Mouse (Mus musculus) frontal cortex, postnatal 14 days (tissue): ENCODE measurements around the gene A530064D06Rik.
"Not testable (repeated sequence)": the region's sequence is repeated elsewhere in the genome, so short reads cannot be mapped to it uniquely, and the experiment has no call there.

ENCODE experiments used
- DNase-seq, 2 experiments: peaks; one replicate each; pipeline ENCODE4 v3.0.0; 2022; ENCODE audit warnings: low spot score in 2 of 2

Gene A530064D06Rik

DNA sequence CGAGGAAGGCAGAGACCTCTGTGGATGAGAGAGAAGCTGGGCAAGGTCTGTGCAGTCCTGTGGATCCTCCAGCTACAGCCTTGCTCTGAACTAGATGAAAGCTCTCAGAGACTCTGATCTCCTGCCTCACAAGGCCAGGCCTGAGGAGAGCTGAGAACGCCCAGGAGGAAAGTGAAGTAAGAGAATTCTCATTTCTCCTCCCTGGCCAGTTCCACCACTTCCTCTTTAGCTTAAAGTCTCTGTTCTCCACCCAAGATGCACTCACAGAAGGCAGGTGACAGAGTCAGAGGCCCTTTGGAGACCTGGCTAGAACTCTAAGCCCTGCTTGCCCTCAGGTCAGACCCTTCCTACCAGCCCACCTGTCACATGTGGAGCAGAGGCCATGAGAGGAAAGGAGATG is at the start of gene A530064D06Rik:
Gene A530064D06Rik, minus strand, starts transcription at position 173 of the 400 bp plus-strand sequence.
- not testable (repeated sequence) for DNase-seq

DNA sequence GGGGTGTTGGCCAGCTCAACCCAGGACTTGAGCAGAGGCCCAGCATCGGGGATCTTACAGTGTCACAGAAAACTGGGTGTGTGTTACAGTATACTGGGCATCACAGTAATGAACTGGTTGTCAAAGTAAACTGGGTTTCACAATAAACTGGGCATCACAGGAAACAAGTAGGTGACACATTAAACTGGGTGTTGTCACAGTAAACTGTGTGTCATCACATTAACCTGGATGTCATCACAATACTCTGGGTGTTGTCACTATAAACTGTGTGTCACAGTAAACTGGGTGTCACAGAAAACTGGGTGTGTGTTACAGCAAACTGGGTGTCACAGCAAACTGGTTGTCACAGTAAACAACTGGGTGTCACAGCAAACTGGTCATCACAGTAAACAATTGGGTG is 48.4 kb upstream of the A530064D06Rik start:
- DNase-seq = no peak

DNA sequence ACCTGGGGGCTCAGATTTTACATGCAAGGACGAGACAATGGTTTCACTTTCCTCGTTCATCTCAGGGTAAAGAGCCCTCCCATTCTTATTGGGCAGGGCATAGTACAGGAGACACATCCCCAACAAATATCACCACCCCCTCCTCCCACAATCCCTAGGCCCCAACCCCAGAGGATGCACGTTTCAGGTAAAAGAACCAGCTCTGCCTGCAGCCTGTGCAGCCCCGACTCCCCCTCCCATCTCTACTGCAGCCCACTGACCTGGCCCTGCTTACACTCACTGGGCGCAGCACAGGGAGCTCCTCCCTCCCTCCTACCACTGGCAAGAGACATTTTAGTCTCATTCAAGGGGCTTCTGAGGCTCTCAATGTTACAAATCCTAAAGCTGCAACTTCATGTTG is 46.4 kb upstream of the A530064D06Rik start:
- DNase-seq = no peak

DNA sequence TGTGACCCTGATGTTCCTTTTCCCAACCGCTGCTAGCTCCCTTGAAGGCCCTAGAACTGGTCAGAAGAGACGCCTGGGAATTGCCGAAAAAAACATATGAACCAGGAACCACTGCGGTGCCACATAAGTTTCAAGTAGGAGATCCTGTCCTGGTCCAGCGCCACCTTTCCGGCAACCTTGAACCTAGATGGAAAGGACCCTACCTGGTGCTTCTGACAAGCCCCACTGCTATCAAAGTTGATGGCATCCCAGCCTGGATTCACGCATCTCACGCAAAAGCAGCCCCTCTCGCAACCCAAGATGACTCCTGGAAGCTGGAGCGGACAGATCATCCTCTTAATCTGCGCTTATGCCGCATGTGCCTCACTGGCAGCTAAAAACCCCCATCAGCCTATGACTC is 45.5 kb upstream of the A530064D06Rik start:
- no peak for DNase-seq

DNA sequence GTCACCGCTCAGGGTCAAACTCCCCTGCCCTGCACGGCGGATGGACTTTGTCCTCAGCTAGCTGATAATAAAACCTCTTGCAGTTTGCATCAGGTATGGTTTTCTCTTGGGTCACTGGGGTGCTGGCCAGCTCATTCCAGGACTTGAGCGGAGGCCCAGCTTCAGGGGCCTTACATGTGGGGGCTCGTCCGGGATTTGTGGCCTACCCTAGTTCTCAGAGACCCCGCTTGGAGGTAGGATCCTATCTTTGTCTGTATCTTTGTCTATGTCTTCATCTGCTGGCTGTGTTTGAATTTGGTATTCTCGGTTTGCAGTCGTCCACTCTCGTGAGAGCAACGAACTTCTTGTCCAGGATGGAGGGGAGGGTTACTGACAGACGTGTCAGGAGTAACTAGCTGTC is 36.0 kb upstream of the A530064D06Rik start:
- DNase-seq = no peak

DNA sequence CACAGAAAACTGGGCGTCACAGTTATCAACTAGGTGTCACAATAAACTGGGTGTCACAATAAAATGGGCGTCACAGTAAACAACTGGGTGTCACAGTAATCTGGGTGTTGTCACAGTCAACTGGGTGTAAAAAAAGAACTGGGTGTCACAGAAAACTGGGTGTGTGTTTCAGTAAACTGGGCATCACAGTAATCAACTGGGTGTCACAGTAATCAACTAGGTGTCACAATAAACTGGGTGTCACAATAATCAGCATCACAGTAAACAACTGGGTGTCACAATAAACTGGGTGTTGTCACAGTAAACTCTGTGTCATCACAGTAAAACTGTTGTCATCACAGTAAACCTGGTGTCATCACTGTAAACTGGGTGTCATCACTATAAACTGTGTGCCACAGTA is 25.3 kb upstream of the A530064D06Rik start:
- no peak for DNase-seq

DNA sequence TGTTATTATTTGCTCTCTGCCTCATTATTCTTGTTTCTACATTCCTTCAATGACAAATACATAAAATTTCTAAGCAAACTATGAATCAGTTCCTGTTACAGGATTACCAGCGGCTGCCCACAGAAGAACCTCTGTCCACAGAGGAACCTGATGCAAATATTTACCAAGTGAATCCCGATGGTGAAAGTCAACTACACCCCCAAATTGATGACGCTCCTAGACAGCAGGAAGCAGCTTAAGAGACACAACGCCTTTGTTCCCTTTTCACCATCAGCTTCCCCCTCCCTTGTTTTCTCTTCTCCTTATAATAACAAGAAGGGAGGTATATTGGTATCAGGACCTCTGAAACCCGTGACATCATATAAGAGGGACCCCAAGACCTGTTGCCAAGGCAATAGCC is 18.2 kb upstream of the A530064D06Rik start:
- DNase-seq = no peak

DNA sequence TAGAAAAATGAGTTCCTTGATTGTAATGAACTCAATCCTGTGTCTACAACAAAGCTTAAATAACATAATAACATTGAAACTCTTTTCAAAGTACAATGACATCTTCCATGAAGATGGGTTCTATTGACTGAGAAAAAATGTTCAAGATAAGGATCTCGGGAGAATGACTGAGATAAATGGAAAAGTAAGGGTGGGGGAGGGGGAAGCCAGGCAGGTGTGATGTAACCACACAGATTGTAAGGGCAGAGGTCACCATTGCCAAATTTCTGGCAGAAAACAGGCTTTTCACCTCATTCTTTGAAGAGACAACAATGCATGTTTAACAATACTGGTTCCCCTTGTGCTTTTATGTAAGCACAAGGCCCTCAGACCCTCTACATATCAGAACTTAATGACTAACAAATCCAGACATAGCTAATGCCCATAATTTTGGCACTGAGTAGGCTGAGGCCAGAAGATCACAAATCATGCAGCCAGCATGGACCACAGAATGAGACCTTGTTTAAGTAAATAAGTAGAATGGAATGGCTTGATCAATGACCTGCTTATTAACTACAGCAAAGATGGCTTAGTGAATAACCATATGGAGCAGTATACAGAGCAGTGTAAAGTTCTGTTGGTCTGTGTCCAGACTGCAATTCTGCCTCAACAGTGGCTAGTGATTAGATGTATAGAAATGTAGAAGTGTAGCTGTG is 9.5 kb downstream of the A530064D06Rik start:
- DNase-seq = no peak

DNA sequence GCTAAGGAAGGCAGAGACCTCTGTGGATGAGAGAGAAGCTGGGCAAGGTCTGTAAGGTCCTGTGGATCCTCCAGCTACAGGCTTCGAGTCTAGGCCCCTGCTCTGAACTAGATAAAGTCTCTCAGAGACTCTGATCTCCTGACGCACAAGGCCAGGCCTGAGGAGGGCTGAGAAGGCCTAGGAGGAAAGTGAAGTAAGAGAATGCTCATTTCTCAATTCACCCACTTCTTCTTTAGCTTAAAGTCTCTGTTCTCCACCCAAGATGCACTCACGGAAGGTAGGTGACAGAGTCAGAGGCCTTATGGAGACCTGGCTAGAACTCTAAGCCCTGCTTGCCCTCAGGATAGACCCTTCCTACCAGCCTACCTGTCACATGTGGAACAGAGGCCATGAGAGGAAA is 21.0 kb downstream of the A530064D06Rik start, which contains the start of gene 9830107B12Rik:
Gene 9830107B12Rik, minus strand, starts transcription at position 149 of the 400 bp plus-strand sequence.
- no peak for DNase-seq

DNA sequence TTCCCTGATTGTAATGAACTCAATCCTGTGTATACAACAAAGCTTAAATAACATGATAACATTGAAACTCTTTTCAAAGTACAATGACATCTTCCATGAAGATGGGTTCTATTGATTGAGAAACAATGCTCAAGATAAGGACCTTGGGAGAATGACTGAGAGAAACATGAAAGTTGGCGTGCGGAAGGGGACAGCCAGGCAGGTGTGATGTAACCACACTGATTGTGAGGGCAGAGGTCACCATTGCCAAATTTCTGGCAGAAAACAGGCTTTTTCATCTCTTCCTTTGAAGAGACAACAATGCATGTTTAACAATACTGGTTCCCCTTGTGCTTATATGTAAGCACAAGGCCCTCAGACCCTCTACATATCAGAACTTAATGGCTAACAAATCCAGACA is 34.3 kb downstream of the A530064D06Rik start:
- no peak for DNase-seq

DNA sequence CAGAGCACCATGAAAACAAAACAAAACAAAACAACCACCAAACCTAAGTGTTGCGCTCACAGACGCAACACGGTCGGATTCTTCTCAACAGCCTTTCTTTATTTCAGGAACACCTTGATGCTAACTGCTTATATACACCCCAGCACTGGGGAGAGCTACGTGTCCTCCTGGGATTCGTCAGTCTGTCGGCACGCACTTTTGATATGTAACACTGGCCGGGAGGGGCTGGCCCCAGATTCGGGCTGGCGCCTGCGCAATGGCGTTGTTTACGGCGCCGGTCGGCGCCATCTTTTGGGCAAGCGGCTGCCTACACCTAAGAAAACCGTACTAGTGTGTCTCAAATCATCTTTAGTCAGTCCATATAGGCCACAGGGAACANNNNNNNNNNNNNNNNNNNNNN is 46.6 kb downstream of the A530064D06Rik start:
- DNase-seq = no peak

DNA sequence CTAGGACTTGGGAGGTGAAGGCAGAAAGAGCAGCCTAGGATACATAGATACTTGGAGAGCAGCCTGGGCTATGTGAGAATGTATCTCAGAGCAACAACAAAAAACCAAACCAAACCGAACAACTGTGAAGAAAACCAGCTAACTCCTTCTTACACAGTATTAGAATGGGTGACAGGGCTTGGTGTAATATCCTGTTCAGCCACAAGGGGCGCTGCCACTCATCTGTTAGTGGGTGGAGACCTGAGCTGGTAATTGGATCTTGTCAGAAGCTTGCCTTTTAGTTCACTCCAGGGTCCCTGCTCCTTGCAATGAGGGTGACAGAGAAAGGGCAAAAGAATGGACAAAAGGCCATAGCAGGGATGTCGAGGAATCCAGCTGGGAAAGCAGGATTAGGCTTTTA is 47.4 kb downstream of the A530064D06Rik start:
- peak in 1 of 2 experiments; percentile 69 for DNase-seq

DNA sequence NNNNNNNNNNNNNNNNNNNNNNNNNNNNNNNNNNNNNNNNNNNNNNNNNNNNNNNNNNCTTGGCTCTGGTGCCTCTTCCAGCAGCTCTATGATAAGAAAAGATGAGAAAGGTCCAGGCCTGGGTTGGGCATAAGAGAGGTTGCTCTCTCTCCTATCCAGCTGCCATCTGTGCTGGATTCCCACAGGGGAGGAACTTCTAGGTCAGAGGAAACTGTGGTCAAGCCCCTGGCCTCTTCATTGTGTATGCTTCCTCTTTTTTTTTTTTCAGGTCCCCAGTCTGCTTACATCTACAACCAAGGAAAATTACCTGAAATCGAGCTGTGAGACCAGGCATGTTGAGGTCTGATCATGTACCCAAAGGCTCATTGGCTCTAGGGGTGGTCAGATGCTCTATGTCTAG is 48.5 kb downstream of the A530064D06Rik start:
- DNase-seq = no peak

DNA sequence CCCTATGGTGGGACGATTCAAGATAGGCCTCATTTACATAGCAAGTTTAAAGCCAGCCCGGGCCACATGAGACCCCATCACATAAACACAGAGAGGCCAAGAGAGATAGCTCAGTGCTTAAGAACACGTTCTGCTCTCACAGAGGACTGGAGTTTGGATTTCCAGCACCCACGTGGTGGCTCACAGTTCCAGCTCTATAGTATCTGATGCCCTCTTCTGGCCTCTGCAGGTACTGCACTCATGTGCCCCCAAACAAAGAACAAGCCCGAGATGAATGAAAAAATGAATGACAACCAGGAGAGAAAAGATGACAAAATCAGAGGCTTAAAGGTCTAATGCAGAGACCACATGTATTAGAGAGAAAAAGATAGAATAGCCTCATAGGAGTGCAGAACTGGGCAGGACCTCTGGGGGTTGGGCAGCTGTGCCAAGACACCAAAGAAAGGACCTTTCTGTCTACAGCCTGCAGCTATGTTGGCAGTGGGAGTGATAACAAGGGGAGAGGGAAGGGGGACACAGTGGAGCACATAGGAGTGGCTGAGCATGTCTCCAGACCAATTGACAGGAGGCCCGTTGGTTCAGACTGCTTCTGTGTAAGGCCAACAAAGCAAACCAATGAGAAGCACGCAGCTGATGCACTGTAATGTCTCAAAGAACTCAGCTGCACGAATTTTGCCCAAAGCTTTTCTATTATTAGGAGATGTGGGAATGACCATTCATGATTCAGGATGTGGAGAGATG is 56.4 kb downstream of the A530064D06Rik start:
- DNase-seq = peak in 1 of 2 experiments; percentile 22

DNA sequence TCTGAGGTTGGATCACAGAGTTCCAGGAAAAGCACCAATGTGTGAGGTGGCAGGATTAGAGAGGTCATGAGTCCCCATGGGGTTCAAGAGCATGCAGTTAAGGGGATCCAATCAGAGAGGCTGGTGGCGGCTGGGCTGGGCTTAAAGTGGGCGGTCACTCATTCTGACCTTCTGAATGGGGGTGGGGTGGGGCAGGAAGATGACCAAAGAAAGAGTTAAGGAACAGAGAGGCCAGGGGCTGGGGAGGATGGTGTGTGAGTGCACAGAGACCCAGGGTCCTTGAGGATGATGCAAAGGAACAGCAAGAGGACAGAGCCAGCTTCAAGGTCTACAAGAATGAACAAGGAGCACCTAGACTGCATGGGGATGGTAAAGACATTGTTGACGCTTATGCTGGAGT is 58.6 kb downstream of the A530064D06Rik start:
- no peak for DNase-seq

DNA sequence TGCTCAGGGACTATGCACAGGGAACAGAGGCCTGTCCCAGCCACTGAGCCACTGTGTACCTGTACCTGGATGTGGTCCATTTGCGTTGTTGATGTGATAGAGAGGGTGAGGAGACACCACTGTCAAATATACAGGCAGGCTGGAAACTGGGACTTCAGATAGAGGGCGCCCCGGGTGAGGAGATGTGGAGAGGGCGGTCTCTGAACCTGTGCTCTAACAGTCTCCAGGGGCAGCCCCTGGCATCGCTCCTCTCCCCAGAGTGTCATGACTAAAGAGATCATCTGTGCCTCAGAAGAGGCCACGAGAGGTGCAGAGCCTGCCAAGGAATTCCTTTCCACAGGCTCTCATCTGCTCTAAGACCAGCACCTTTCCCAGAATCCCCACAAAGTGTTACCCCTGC is 59.2 kb downstream of the A530064D06Rik start:
- DNase-seq = no peak

DNA sequence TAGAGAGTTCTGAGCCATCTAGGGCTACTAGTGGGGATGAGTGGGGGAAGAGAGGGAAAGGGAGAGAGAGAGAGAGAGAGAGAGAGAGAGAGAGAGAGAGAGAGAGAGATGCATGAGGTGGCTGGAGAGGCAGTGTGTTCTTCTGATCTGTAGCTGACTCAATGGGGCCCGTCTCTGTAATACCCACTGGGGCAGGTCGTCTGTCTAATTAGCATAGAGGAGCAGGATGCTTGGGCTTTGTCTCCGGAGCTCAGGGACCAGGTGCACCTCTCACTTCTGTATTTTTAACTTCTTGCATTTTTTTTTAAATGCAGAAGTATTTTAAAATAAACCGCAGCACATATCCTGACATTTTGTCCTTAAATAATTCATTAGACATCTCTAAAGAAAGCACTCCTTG is 59.7 kb downstream of the A530064D06Rik start:
- DNase-seq = no peak

DNA sequence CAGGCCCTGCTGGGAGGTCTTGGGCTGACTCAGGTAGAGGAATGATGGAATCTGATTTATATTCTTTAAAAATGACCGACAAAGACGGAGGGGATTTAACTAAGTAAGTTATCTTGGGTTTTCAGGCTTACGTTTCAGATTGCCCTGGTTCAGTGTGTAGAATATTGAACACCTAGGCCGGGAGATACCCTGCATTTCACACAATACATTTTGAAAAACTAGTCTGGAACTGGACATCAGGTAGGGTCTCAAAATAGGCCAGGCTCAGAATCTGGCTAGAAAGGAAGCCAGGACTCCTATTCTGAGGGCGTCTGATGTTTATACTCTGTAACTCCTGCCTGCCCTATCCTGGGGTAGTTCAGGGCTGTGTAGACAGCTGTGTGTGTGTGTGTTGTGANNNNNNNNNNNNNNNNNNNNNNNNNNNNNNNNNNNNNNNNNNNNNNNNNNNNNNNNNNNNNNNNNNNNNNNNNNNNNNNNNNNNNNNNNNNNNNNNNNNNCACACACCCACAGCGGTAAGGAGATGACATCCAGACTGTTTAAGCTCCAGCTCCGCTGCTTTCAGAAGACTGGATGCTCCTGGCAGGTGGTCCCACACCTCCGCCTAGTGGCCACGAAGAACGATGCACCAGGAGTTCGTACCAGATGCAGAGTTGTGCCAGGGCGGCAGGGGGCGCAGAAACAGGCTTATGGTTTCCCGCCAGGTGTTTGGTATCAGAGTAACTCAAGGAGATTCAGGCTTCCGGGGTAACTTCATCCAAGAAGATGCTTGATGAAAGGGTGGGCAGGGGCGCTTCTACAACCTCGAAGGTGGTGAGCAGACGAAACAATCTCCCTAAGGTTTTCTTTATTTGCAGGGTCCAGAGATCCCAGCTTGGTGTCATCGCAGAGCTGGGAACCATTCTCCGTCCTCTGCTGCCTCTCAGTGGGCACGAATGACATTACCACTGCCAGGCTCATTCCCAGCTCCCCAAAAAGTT is 66.3 kb downstream of the A530064D06Rik start:
- peak; percentile 79 to 83 for DNase-seq

DNA sequence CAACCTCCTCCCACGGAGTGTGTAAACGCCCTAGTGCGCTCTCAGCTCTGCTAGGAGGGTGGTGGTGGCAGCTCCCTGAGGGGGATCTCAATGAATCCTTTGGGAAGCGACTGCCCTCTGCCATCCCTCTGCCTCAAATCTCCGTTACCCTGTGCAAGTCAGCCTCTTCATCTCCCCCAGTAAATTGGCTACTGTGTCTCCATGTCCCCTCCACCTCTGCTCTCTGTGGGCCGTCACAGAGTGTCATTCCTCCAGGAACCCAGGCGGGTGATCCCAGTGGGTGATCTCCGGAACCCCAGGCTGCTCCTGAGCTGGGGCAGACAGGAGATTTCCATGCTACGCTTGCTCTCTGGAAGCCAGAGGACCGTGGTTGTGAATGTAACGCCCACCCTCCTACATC is 67.8 kb downstream of the A530064D06Rik start:
- DNase-seq = no peak
